Mouse (Mus musculus): ENCODE measurements around the gene Vmn2r27.

GRCm38 (mm10) chr6:124273231-124273880 is 41.7 kb upstream of the Vmn2r27 start:
- no peak for TF ChIP-seq POLR2A (IDR thresholded peaks at IDR 0.05; ENCODE audit: insufficient read depth, low read length)
- TF ChIP-seq CTCF (IDR thresholded peaks at IDR 0.05; ENCODE audit: low read depth, low read length) = no peak
